ENCODE assay signal across 7 mouse cellular contexts in the genomic region with DNA sequence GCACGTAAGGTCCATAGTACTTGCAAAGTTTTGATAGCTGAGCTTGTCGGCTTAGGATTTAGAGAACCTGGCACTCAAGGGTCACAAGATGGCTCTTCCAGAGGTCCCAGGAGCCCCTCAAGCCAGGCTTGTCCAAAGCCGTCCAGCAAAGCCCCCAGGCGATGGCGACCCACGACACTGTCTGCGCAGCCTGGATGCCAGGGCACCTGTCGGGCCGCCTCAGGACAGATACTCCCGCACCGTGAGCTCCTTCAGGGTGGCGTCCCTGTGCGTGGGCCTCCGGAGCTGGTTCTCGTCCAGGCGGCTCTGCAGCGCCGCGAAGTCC. TPM values are rescaled to one million over a fixed set of nuclear protein-coding genes. Genes with fewer than 3 reads are reported as not detected.
DNase-seq lines count a peak whose midpoint lies in the region; ATAC-seq and TF ChIP-seq lines count a peak whose summit lies in the region.

No protein-coding gene starts in this region.

- H3K27ac ChIP-seq in lung, embryonic 14.5 days (ENCODE audit: low read depth): no peak overlapping the region
- H3K27ac ChIP-seq in forebrain, embryonic 14.5 days (ENCODE audit: low read depth, low read length): no peak overlapping the region
- H3K27ac ChIP-seq in limb, embryonic 13.5 days: no peak overlapping the region
- no peak overlapping the region for H3K27ac ChIP-seq in olfactory bulb, adult 2 months (ENCODE audit: insufficient read depth, low read depth, low read length)

- H3K27me3 ChIP-seq in lung, embryonic 14.5 days (ENCODE audit: insufficient read depth, low read length): peaks cover 27% of the 10 kb centered on the region; the same call in 1 of the 2 replicates
- H3K27me3 ChIP-seq in forebrain, embryonic 14.5 days (replicated peaks; ENCODE audit: control insufficient read depth, insufficient read depth, low read length): peaks cover 5% of the 10 kb centered on the region; the same call in 1 of the 2 replicates
- peaks cover 49% of the 10 kb centered on the region for H3K27me3 ChIP-seq in limb, embryonic 13.5 days

- ATAC-seq in lung, embryonic 14.5 days (ENCODE audit: insufficient read depth): no peak
- no peak for ATAC-seq in forebrain, embryonic 14.5 days
- ATAC-seq in limb, embryonic 13.5 days (ENCODE audit: low FRiP score, low read depth): no peak; the same call in 1 of the 2 replicates

- no peaks in the 10 kb centered on the region for H3K4me1 ChIP-seq in lung, embryonic 14.5 days (ENCODE audit: insufficient read depth)
- H3K4me1 ChIP-seq in forebrain, embryonic 14.5 days (ENCODE audit: control insufficient read depth, insufficient read depth, low read length): peaks cover 5% of the 10 kb centered on the region; the same call in 1 of the 2 replicates
- H3K4me1 ChIP-seq in limb, embryonic 13.5 days: peaks cover 9% of the 10 kb centered on the region
- peaks cover 9% of the 10 kb centered on the region; the same call in 1 of the 2 replicates for H3K4me1 ChIP-seq in olfactory bulb, adult 2 months (ENCODE audit: control insufficient read depth, insufficient read depth, low read length)

- no peak for TF ChIP-seq CTCF in lung, embryonic 14.5 days (IDR thresholded peaks at IDR 0.05; ENCODE audit: low read depth)
- TF ChIP-seq CTCF in olfactory bulb, adult 2 months (IDR thresholded peaks at IDR 0.05; ENCODE audit: insufficient read depth, low read depth, low read length): no peak

- no peaks in the 10 kb centered on the region for H3K9me3 ChIP-seq in lung, embryonic 14.5 days (ENCODE audit: low read depth, low read length)
- no peaks in the 10 kb centered on the region for H3K9me3 ChIP-seq in forebrain, embryonic 14.5 days (replicated peaks; ENCODE audit: control insufficient read depth, low read length)
- H3K9me3 ChIP-seq in limb, embryonic 13.5 days: no peaks in the 10 kb centered on the region

- H3K4me2 ChIP-seq in lung, embryonic 14.5 days: peak overlapping the region; percentile 93
- H3K4me2 ChIP-seq in forebrain, embryonic 14.5 days (ENCODE audit: low read length): peak overlapping the region; percentile 90
- peak overlapping the region; percentile 92 for H3K4me2 ChIP-seq in limb, embryonic 13.5 days (replicated peaks)

- 13% methylated on average over 19 of the region's 19 CpGs for WGBS in lung, embryonic 14.5 days
- 11% methylated on average over 19 of the region's 19 CpGs for WGBS in forebrain, embryonic 14.5 days
- WGBS in limb, embryonic 13.5 days: 10% methylated on average over 19 of the region's 19 CpGs
- WGBS in olfactory bulb, adult 2 months: 14% methylated on average over 19 of the region's 19 CpGs

- peak overlapping the region; percentile 55 for H3K4me3 ChIP-seq in lung, embryonic 14.5 days (ENCODE audit: low read depth, low read length)
- H3K4me3 ChIP-seq in forebrain, embryonic 14.5 days (ENCODE audit: low read depth, low read length): peak overlapping the region; percentile 53
- H3K4me3 ChIP-seq in limb, embryonic 13.5 days: peak overlapping the region; percentile 57
- peak overlapping the region; percentile 48 for H3K4me3 ChIP-seq in olfactory bulb, adult 2 months (ENCODE audit: insufficient read depth, low read depth, low read length)

- peak overlapping the region; percentile 73 for H3K9ac ChIP-seq in lung, embryonic 14.5 days
- peak overlapping the region; percentile 78 for H3K9ac ChIP-seq in forebrain, embryonic 14.5 days (ENCODE audit: low read length)
- peak overlapping the region; percentile 76 for H3K9ac ChIP-seq in limb, embryonic 13.5 days

- H3K36me3 ChIP-seq in lung, embryonic 14.5 days (ENCODE audit: insufficient read depth): no peaks in the 10 kb centered on the region
- no peaks in the 10 kb centered on the region for H3K36me3 ChIP-seq in forebrain, embryonic 14.5 days (ENCODE audit: control insufficient read depth, insufficient read depth, low read length)
- no peaks in the 10 kb centered on the region for H3K36me3 ChIP-seq in limb, embryonic 13.5 days

- DNase-seq in lung, embryonic 14.5 days: no peak
- DNase-seq in lung, postnatal 10 days: no peak
- no peak for DNase-seq in forebrain, embryonic 14.5 days (ENCODE audit: low spot score)
- no peak for DNase-seq in natural killer cell, adult 2 months (ENCODE audit: low spot score in 2 of 2)
- DNase-seq in adrenal gland, postnatal 25 days: no peak

- no peak; the same call in 1 of the 2 replicates for TF ChIP-seq POLR2A in olfactory bulb, adult 2 months (IDR thresholded peaks at IDR 0.05; ENCODE audit: insufficient read depth, low read depth, low read length)

RNA-seq across cellular contexts. Expression of a gene that starts 9.0 kb away (rescaled TPM):
- polyA plus RNA-seq in lung, embryonic 14.5 days (2014; fragmentation: Nextera tagmentation; extraction: Ambion mirVana): 2.9 TPM in 2 replicates
- 1.2 and 1.7 TPM in 2 replicates for polyA plus RNA-seq in forebrain, embryonic 14.5 days (2014; fragmentation: Nextera tagmentation; extraction: Ambion mirVana)
- polyA plus RNA-seq in limb, embryonic 13.5 days (2015; fragmentation: Nextera tagmentation; extraction: Ambion mirVana): 1.2 and 1.5 TPM in 2 replicates
- not detected in 2 replicates for polyA plus RNA-seq in olfactory bulb, adult 2 months (2012; ENCODE audit: insufficient read depth, insufficient read length, low replicate concordance, missing spikeins)
- total RNA-seq in adrenal gland, postnatal 25 days (2021): 0.95 and 1.3 TPM in 2 replicates

RNA-seq across cellular contexts. Expression of a gene that starts 20.2 kb away (rescaled TPM):
- 0.13 and 0.31 TPM in 2 replicates for polyA plus RNA-seq in lung, embryonic 14.5 days (2014; fragmentation: Nextera tagmentation; extraction: Ambion mirVana)
- 0.09 and 0.11 TPM in 2 replicates for polyA plus RNA-seq in forebrain, embryonic 14.5 days (2014; fragmentation: Nextera tagmentation; extraction: Ambion mirVana)
- polyA plus RNA-seq in limb, embryonic 13.5 days (2015; fragmentation: Nextera tagmentation; extraction: Ambion mirVana): 0.19 and 0.36 TPM in 2 replicates
- not detected in 2 replicates for polyA plus RNA-seq in olfactory bulb, adult 2 months (2012; ENCODE audit: insufficient read depth, insufficient read length, low replicate concordance, missing spikeins)
- 0.38 and 0.61 TPM in 2 replicates for total RNA-seq in adrenal gland, postnatal 25 days (2021)
